Mouse (Mus musculus) G1E (cell line): Measurements from ENCODE around the gene Myh13.

Source experiments
- CTCF ChIP-seq: IDR thresholded peaks from 2 replicates; pipeline ENCODE4 v1.5.1; 2012; ENCODE audit warnings: low read depth, low read length, inconsistent platforms, mixed read lengths
- GATA1 ChIP-seq: IDR thresholded peaks from 2 replicates; pipeline ENCODE4 v1.6.1; 2012; ENCODE audit warnings: borderline replicate concordance, low read length, inconsistent platforms, mixed read lengths

GRCm38 (mm10) chr11:67358031-67358430 is 36.6 kb downstream of the Myh13 start:
- TF ChIP-seq GATA1 (no peak), CTCF (no peak)
